Mouse (Mus musculus): ENCODE measurements around the gene Erlin1. TPM values are rescaled to one million over a fixed set of nuclear protein-coding genes. Genes with fewer than 3 reads are reported as not detected.

Erlin1 gene
- polyA plus RNA-seq, 1 experiment from 2014 or later = 19.0 TPM

DNA sequence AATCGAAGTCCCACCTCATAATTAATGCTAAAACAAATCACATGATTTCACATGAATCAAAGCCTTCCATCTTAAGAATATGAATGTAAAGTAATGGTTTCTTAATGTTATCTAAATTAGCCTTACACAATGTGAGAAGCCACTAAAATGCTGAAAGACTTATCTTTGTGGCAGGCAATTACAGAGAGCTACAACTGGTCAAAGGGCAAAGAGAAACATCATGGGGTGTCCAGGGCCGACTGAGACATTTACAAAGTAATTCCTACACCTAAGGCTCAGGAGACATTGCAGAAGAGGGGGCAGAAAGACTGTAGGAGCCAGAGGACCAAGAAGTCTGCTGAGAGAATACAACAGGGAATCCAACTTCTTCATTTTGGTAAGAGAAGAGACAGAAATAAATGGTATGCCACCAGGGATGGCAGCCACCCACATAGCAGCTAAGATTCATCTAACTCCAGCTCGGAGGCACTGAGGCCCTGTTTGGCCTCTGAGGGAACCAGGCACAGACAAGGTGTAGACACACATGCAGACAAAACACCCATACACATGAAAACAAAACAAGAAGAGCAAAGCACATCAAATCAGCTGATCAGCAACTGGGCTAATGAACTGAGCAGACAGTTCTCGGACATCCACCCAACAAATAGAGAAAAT lies 14.3 kb downstream of the Erlin1 start:
- H3K4me1 ChIP-seq = no peaks in the 10 kb centered on the region
- H3K9me3 ChIP-seq (replicated peaks) = no peaks in the 10 kb centered on the region
- peaks cover 62% of the 10 kb centered on the region for H3K36me3 ChIP-seq
- no peak overlapping the region for H3K4me2 ChIP-seq
- WGBS (ENCODE audit: insufficient replicate concordance) = 73% methylated on average over 4 of the region's 4 CpGs
- ATAC-seq = no peak
- H3K4me3 ChIP-seq = no peak overlapping the region
- no peak overlapping the region for H3K27ac ChIP-seq
- H3K27me3 ChIP-seq (replicated peaks) = no peaks in the 10 kb centered on the region
- H3K9ac ChIP-seq = no peak overlapping the region

DNA sequence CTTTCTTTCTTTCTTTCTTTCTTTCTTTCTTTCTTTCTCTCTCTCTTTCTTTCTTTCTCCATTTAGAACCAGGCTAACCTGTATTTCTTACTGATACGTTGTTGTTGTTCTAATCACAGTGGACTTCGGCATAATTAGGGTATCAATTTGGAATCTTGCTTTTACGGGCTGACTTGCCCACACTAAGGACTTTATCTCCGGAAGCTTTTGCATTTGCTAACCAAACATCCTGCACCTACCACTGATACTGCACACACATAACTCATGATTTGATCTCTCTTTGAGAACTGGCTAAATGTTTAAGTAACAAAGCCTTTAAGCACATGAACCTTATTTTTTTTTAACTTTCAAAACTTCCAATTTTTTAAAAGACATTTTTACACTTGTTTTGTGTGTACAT lies 19.2 kb downstream of the Erlin1 start:
- no peak for ATAC-seq
- Histone ChIP-seq H3K9ac (no peak overlapping the region), H3K4me3 (no peak overlapping the region), H3K4me1 (no peaks in the 10 kb centered on the region; the same call in 1 of the 2 replicates), H3K27ac (no peak overlapping the region), H3K4me2 (no peak overlapping the region), H3K36me3 (peaks cover 44% of the 10 kb centered on the region), H3K9me3 (replicated peaks) (no peaks in the 10 kb centered on the region), H3K27me3 (replicated peaks) (no peaks in the 10 kb centered on the region)
- 67% methylated on average over 4 of the region's 4 CpGs for WGBS (ENCODE audit: insufficient replicate concordance)

DNA sequence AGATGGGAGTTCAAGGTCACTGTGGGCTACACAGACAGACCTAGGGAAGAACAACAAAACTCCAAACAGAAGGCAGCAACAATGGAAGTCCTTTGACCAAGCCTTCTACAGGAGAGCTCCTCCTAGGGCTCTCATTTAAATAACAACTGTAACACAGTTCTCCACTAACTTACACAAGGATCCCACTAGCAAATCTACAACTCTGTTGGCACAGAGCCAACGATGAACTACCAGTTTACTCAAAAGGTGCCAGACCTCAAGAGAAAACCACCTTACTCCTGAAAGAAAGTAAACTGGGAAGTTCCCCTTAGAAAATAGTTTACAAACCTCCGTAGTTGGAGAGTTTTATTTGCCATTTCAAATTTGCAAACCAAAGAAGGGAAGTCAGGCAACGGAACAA lies 20.3 kb downstream of the Erlin1 start:
- no peak for ATAC-seq
- no peak overlapping the region for H3K9ac ChIP-seq
- peaks cover 44% of the 10 kb centered on the region for H3K36me3 ChIP-seq
- H3K4me3 ChIP-seq = no peak overlapping the region
- H3K4me1 ChIP-seq = no peaks in the 10 kb centered on the region; the same call in 1 of the 2 replicates
- no peak overlapping the region for H3K27ac ChIP-seq
- 62% methylated on average over 3 of the region's 3 CpGs for WGBS (ENCODE audit: insufficient replicate concordance)
- H3K9me3 ChIP-seq (replicated peaks) = no peaks in the 10 kb centered on the region
- H3K27me3 ChIP-seq (replicated peaks) = no peaks in the 10 kb centered on the region
- no peak overlapping the region for H3K4me2 ChIP-seq

DNA sequence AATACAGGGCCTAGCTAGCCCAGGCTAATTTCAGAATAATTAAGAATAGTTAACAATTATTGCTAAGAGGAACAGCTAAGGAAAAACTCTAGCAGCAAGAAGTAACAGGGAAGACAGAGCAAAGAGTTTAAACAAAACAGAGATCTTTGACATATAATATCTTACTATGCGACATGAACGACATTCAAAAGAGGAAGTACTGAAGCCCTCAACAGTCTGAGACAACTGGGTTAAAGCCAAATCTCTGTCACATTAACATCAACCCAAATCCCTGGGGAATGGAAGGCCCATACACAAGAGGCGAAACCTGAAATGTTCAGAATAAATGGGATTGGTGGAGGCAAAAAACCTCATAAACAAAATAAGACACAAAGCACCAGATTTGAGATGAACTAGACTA lies 23.7 kb downstream of the Erlin1 start:
- H3K4me3 ChIP-seq = no peak overlapping the region
- peaks cover 31% of the 10 kb centered on the region for H3K36me3 ChIP-seq
- no peak overlapping the region for H3K27ac ChIP-seq
- no peak overlapping the region for H3K4me2 ChIP-seq
- peaks cover 6% of the 10 kb centered on the region; the same call in 1 of the 2 replicates for H3K4me1 ChIP-seq
- no peaks in the 10 kb centered on the region for H3K9me3 ChIP-seq (replicated peaks)
- 67% methylated on average over 3 of the region's 3 CpGs for WGBS (ENCODE audit: insufficient replicate concordance)
- no peak overlapping the region for H3K9ac ChIP-seq
- no peaks in the 10 kb centered on the region for H3K27me3 ChIP-seq (replicated peaks)
- ATAC-seq = no peak

DNA sequence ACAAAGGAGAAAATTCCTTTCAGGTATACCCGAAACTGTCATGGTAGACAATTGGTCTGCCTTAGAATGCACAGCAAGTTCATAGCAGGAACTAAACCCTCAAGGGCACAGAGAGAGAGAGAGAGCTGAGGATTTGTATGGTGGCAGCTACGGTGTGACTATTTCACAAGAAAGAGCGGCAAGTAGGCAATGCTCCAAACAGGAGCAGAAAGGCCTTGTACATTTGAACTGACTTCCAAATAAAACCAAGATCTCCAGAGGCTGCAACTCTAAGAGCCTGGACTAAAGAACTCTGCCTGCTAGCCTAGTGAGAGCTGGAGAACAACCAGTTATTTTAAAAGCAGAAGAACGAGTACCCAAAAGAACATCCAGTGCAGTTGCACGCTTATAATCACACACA lies 27.5 kb downstream of the Erlin1 start:
- 78% methylated on average over 5 of the region's 5 CpGs for WGBS (ENCODE audit: insufficient replicate concordance)
- no peak overlapping the region for H3K4me3 ChIP-seq
- 0 out of 2 replicates have a peak, but pooled peaks cover 6% of the 10 kb centered on the region for H3K4me1 ChIP-seq
- no peak overlapping the region for H3K9ac ChIP-seq
- H3K36me3 ChIP-seq = peaks cover 51% of the 10 kb centered on the region
- no peak for ATAC-seq
- H3K9me3 ChIP-seq (replicated peaks) = no peaks in the 10 kb centered on the region
- H3K27ac ChIP-seq = no peak overlapping the region
- H3K27me3 ChIP-seq (replicated peaks) = no peaks in the 10 kb centered on the region
- no peak overlapping the region for H3K4me2 ChIP-seq

DNA sequence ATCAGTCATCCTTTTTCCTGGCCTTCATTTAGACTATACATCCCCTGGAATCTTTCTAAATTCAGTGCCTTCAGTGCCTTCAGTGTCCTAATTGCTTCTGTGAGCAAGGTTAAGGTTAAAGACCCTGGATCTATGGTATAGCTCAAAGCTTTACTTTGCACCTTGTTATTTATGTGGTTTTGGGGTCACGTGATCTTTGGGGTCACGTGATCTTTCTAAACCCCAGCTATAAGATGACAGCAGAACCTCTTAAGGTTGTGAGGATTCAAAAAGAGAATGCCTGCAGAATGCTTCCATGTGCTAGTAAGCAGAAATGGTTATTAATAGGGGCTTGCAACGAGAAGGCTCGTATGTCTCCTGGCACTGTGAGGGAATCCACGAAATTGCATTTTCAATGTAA lies 36.2 kb downstream of the Erlin1 start:
- Histone ChIP-seq H3K9me3 (replicated peaks) (no peaks in the 10 kb centered on the region), H3K4me1 (no peaks in the 10 kb centered on the region), H3K36me3 (peaks cover 42% of the 10 kb centered on the region), H3K27ac (no peak overlapping the region), H3K4me2 (no peak overlapping the region), H3K27me3 (replicated peaks) (no peaks in the 10 kb centered on the region), H3K4me3 (no peak overlapping the region), H3K9ac (no peak overlapping the region)
- no peak for ATAC-seq
- WGBS (ENCODE audit: insufficient replicate concordance) = 87% methylated on average over 5 of the region's 5 CpGs

DNA sequence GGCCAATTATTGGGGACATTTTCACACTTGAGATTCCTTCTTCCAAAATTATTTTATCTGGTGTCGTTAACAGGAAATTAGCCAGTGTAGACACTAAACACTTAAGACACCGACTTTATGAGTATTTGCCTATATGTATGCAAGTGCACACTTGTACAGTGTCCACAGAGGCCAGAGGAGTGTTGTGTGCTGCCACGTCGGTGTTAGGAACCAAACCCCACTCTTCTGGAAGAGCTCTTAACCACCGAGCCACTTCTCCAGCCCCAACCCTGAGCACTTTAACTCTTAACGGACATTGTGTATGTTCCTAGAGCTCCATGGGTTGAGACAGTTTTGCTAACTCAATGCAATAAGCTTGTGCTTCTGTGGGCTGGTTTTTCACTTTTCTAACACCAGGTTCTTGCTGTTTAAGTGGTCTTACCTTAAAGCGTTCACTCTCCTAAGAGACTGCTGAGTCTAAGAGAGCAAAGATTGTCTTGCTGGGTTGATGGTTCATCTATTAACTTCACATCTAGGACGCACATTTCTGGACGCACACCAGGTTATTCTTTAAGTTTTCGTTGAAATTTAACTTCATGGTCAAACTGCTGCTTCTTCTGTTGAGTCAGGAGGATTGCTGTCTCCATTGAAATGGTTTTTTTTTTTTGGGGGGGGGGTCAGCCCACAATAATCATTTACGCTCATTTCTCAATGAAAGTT lies 37.4 kb downstream of the Erlin1 start:
- Histone ChIP-seq H3K4me1 (no peaks in the 10 kb centered on the region), H3K36me3 (peaks cover 30% of the 10 kb centered on the region), H3K9ac (no peak overlapping the region), H3K27ac (no peak overlapping the region), H3K4me3 (no peak overlapping the region), H3K4me2 (no peak overlapping the region), H3K9me3 (replicated peaks) (no peaks in the 10 kb centered on the region), H3K27me3 (replicated peaks) (no peaks in the 10 kb centered on the region)
- 79% methylated on average over 11 of the region's 11 CpGs for WGBS (ENCODE audit: insufficient replicate concordance)
- no peak for ATAC-seq

DNA sequence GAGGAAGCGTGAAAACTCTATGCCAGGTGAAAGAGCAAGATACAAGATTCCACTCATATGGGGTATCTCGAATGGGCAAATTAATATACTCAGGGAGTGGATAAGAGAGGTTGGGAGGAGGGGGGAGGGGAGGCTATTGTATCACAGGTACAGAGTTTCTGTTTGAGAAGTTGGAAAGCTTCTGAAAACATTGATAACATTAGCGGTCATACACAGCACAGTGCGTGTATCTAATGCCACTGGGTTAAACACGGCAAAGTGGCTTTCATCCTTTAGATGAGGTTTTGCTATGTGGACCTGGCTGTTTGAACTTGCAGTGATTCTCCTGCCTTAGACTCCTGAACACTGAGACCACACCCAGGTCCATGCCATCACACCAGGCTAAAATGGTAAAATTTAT lies 39.6 kb downstream of the Erlin1 start:
- Histone ChIP-seq H3K36me3 (peaks cover 10% of the 10 kb centered on the region; the same call in 1 of the 2 replicates), H3K9ac (no peak overlapping the region), H3K9me3 (replicated peaks) (no peaks in the 10 kb centered on the region), H3K4me2 (no peak overlapping the region), H3K4me3 (no peak overlapping the region), H3K4me1 (no peaks in the 10 kb centered on the region), H3K27me3 (replicated peaks) (no peaks in the 10 kb centered on the region), H3K27ac (no peak overlapping the region)
- no peak for ATAC-seq
- WGBS (ENCODE audit: insufficient replicate concordance) = 69% methylated on average over 5 of the region's 5 CpGs

DNA sequence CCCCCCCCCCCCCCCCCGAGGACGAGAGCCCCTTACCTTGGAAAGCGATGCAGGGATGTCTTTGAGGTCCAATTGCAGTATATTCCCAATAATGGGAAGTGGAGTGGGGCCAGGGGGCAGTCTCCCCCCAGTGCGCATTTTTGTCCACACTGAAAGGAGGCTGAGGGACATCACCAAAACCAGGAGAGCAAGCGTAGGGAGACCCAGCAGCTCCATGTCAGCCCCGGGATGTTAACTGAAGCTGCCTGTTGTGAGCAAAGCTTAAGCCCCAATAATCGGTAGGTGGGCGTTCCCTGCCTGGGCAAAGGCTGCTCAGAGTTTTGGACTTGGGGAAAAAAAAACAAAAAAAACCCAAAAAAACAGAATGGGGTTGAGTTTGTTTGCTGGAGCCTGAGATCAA lies 40.6 kb downstream of the Erlin1 start, which contains the start of gene Cyp2c23:
Gene Cyp2c23 (minus strand): TSS at position 237 of the 400 bp plus-strand sequence.
- H3K9ac ChIP-seq = no peak within 1 kb of the TSS
- WGBS (ENCODE audit: insufficient replicate concordance) = 67% methylated on average over 6 of the region's 8 CpGs
- no peak within 1 kb of the TSS for H3K4me2 ChIP-seq
- no peak within 1 kb of the TSS for H3K4me3 ChIP-seq
- no peak for ATAC-seq
- H3K27me3 ChIP-seq (replicated peaks) = no peaks in the 10 kb centered on the region
- H3K4me1 ChIP-seq = no peaks in the 10 kb centered on the region
- H3K36me3 ChIP-seq = no peaks in the 10 kb centered on the region
- H3K9me3 ChIP-seq (replicated peaks) = no peaks in the 10 kb centered on the region
- H3K27ac ChIP-seq = no peak within 1 kb of the TSS

DNA sequence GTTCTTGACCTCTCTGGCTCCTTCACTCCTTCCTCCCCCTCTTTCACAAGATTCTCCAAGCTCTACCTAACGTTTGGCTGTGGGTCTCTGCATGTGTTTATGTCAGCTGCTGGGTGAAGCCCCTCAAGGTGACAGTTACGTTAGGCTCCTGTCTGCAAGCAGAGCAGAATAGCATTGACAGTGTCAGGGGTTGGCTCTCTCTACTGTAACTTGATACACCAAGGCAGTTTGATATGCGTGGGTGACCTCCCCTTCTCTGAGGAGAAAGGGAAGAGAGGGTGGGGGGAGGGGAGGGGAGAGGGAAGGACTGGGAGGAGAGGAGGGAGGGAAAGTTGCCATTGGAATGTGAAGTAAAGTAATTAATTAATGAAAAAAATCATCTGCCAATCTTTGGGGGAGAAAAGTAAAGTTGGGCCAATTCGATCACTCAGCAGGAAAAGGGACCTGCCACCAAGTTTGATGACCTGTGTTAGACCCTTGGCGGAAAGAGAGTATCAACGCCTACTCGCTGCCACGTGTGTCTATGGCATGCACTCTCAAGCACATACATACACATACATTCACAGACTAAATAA lies 42.5 kb downstream of the Erlin1 start:
- H3K27ac ChIP-seq = no peak overlapping the region
- 60% methylated on average over 8 of the region's 8 CpGs for WGBS (ENCODE audit: insufficient replicate concordance)
- H3K27me3 ChIP-seq (replicated peaks) = no peaks in the 10 kb centered on the region
- no peak for ATAC-seq
- no peaks in the 10 kb centered on the region for H3K9me3 ChIP-seq (replicated peaks)
- no peak overlapping the region for H3K4me3 ChIP-seq
- no peak overlapping the region for H3K4me2 ChIP-seq
- H3K36me3 ChIP-seq = no peaks in the 10 kb centered on the region
- no peak overlapping the region for H3K9ac ChIP-seq
- H3K4me1 ChIP-seq = no peaks in the 10 kb centered on the region

DNA sequence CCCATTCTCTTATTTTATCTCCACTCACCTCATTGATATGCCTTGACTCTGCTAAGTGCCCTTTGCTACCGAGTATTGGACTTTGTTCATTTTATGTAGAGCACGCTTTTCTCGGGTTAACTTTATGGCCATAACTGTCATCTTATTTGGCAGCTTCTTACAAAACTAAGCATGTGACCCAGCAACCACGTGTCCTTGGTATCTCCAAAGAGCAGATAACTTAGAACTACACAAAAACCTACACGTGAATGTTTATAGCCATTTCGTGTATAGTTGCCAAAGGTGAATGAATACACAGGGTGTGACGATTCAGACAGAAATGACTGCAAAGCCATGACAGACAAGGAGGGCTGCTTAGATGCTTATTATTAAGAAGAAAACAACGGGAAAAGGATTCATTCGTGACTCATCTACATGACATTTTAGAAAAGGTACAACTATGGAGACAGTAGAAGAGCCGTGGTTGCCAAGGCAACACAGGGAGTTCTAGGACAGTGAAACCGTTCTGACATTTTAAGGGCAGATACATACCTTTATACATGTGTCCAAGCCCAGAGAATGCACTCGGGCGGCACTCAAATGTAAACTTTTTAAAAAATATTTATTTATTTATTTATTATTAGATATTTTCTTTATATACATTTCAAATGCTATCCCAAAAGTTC lies 44.5 kb downstream of the Erlin1 start:
- Histone ChIP-seq H3K27ac (no peak overlapping the region), H3K4me2 (no peak overlapping the region), H3K4me1 (no peaks in the 10 kb centered on the region), H3K27me3 (replicated peaks) (no peaks in the 10 kb centered on the region), H3K4me3 (no peak overlapping the region), H3K9me3 (replicated peaks) (no peaks in the 10 kb centered on the region), H3K9ac (no peak overlapping the region), H3K36me3 (no peaks in the 10 kb centered on the region)
- ATAC-seq = no peak
- WGBS (ENCODE audit: insufficient replicate concordance) = 70% methylated on average over 13 of the region's 13 CpGs

DNA sequence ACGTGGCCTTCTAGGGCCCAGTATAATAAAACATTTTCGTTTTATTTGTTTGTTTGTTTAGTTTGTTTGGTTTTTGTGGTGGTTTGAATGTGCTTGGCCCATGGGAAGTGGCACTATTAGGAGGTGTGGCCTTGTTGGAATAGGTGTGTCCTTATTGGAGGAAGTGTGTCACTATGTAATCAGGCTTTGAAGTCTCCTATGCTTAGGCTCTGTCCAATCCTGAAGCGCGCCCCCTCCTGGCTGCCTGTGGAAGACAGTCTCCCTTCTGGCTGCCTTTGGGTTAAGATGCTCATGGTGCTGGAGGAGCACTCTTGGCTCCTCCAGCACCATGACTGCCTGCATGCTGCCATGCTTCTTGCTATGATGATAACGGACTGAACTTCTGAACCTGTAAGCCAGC lies 46.5 kb downstream of the Erlin1 start:
- WGBS (ENCODE audit: insufficient replicate concordance) = 56% methylated on average over 5 of the region's 5 CpGs
- H3K4me1 ChIP-seq = no peaks in the 10 kb centered on the region

More for the DNA sequence above, 46.5 kb downstream of the Erlin1 start:
- Histone ChIP-seq H3K9ac (no peak overlapping the region), H3K27ac (no peak overlapping the region), H3K27me3 (replicated peaks) (no peaks in the 10 kb centered on the region), H3K9me3 (replicated peaks) (no peaks in the 10 kb centered on the region), H3K36me3 (no peaks in the 10 kb centered on the region), H3K4me2 (no peak overlapping the region), H3K4me3 (no peak overlapping the region)
- no peak; the same call in 1 of the 2 replicates for ATAC-seq
